ENCODE assay signal across 10 mouse cellular contexts in genomic region chr2:148877016-148877770, GRCm38 (mm10). TPM values are rescaled to one million over a fixed set of nuclear protein-coding genes. Genes with fewer than 3 reads are reported as not detected.
DNase-seq lines count a peak whose midpoint lies in the region; ATAC-seq and TF ChIP-seq lines count a peak whose summit lies in the region.
"Had no signal": no experiment of that assay in that cellular context is flagged by ENCODE, and none has a peak within 500 bp of the region (broad histone marks: within the 10 kb centered on the region; RNA-seq: fewer than 3 reads in every experiment).

No protein-coding gene starts in this region.

- no peaks in the 10 kb centered on the region for H3K9me3 ChIP-seq in kidney, embryonic 14.5 days (ENCODE audit: control insufficient read depth, low read length)
- no peaks in the 10 kb centered on the region for H3K9me3 ChIP-seq in heart, embryonic 10.5 days
- no peaks in the 10 kb centered on the region for H3K9me3 ChIP-seq in liver, postnatal 0 days (ENCODE audit: low read length)
- no peaks in the 10 kb centered on the region for H3K9me3 ChIP-seq in forebrain, embryonic 15.5 days
- H3K9me3 ChIP-seq in hindbrain, embryonic 12.5 days (replicated peaks) = no peaks in the 10 kb centered on the region
- H3K9me3 ChIP-seq: embryonic facial prominence, embryonic 12.5 days had no signal

- peak; percentile 49 for DNase-seq in kidney, adult 11 months
- peak; percentile 78 for DNase-seq in NIH3T3 (ENCODE audit: low read depth)
- no peak for DNase-seq in heart, embryonic 10.5 days (ENCODE audit: low spot score)
- no peak for DNase-seq in liver, postnatal 0 days

- no peak for TF ChIP-seq EP300 in liver, postnatal 0 days (IDR thresholded peaks at IDR 0.05; ENCODE audit: low read depth)

- H3K36me3 ChIP-seq in kidney, embryonic 14.5 days (ENCODE audit: control insufficient read depth, insufficient read depth, low read length) = peaks cover 4% of the 10 kb centered on the region; the same call in 1 of the 2 replicates
- peaks cover 8% of the 10 kb centered on the region for H3K36me3 ChIP-seq in heart, embryonic 10.5 days
- H3K36me3 ChIP-seq in liver, postnatal 0 days (replicated peaks; ENCODE audit: insufficient read depth, low read length) = peaks cover 9% of the 10 kb centered on the region
- H3K36me3 ChIP-seq in forebrain, embryonic 15.5 days = 0 out of 2 replicates have a peak, but pooled peaks cover 1% of the 10 kb centered on the region
- peaks cover 8% of the 10 kb centered on the region for H3K36me3 ChIP-seq in hindbrain, embryonic 12.5 days

- H3K4me2 ChIP-seq in kidney, embryonic 14.5 days (replicated peaks; ENCODE audit: low read depth, low read length) = no peak overlapping the region
- H3K4me2 ChIP-seq in liver, postnatal 0 days (ENCODE audit: low read depth, low read length) = no peak overlapping the region
- no peak overlapping the region for H3K4me2 ChIP-seq in forebrain, embryonic 15.5 days (replicated peaks)
- no peak overlapping the region for H3K4me2 ChIP-seq in hindbrain, embryonic 12.5 days (replicated peaks)
- H3K4me2 ChIP-seq: embryonic facial prominence, embryonic 12.5 days had no signal

- no peak for TF ChIP-seq CTCF in liver, postnatal 0 days (IDR thresholded peaks at IDR 0.05; ENCODE audit: low read depth)

- H3K27ac ChIP-seq in kidney, embryonic 14.5 days (ENCODE audit: low read depth, low read length) = no peak overlapping the region
- peak overlapping the region; percentile 80 for H3K27ac ChIP-seq in heart, embryonic 10.5 days
- H3K27ac ChIP-seq in liver, postnatal 0 days (ENCODE audit: low read depth) = peak overlapping the region; percentile 37
- no peak overlapping the region for H3K27ac ChIP-seq in forebrain, embryonic 15.5 days (replicated peaks)
- H3K27ac ChIP-seq in hindbrain, embryonic 12.5 days = no peak overlapping the region
- H3K27ac ChIP-seq: embryonic facial prominence, embryonic 12.5 days; liver, embryonic 14.5 days had no signal

- no peak for ATAC-seq in kidney, embryonic 14.5 days (ENCODE audit: low FRiP score, low TSS enrichment)
- no peak for ATAC-seq in liver, postnatal 0 days
- no peak for ATAC-seq in forebrain, embryonic 15.5 days (replicated peaks)
- no peak for ATAC-seq in hindbrain, embryonic 12.5 days (ENCODE audit: low FRiP score)
- no peak for ATAC-seq in erythroblast, adult 5-6 weeks (replicated peaks; ENCODE audit: low FRiP score, poor library complexity, severe bottlenecking)

- no peak overlapping the region for H3K4me3 ChIP-seq in kidney, embryonic 14.5 days (ENCODE audit: low read length)
- H3K4me3 ChIP-seq in heart, embryonic 10.5 days = no peak overlapping the region
- H3K4me3 ChIP-seq in liver, postnatal 0 days (ENCODE audit: low read depth, low read length) = no peak overlapping the region
- no peak overlapping the region for H3K4me3 ChIP-seq in forebrain, embryonic 15.5 days
- no peak overlapping the region for H3K4me3 ChIP-seq in hindbrain, embryonic 12.5 days
- H3K4me3 ChIP-seq: embryonic facial prominence, embryonic 12.5 days had no signal

- peaks cover 15% of the 10 kb centered on the region for H3K4me1 ChIP-seq in kidney, embryonic 14.5 days (ENCODE audit: control insufficient read depth, insufficient read depth, low read length)
- peaks cover 63% of the 10 kb centered on the region for H3K4me1 ChIP-seq in heart, embryonic 10.5 days
- peaks cover 28% of the 10 kb centered on the region for H3K4me1 ChIP-seq in liver, postnatal 0 days (ENCODE audit: insufficient read depth)
- peaks cover 28% of the 10 kb centered on the region for H3K4me1 ChIP-seq in forebrain, embryonic 15.5 days
- peaks cover 29% of the 10 kb centered on the region for H3K4me1 ChIP-seq in hindbrain, embryonic 12.5 days

- WGBS in kidney, embryonic 14.5 days = 50% methylated on average over 3 of the region's 3 CpGs
- WGBS in heart, embryonic 10.5 days = 33% methylated on average over 3 of the region's 3 CpGs
- WGBS in liver, postnatal 0 days (ENCODE audit: insufficient replicate concordance) = 18% methylated on average over 3 of the region's 3 CpGs
- 69% methylated on average over 3 of the region's 3 CpGs for WGBS in forebrain, embryonic 15.5 days
- WGBS in hindbrain, embryonic 12.5 days = 51% methylated on average over 3 of the region's 3 CpGs

- H3K9ac ChIP-seq in kidney, embryonic 14.5 days (ENCODE audit: low read depth, low read length) = no peak overlapping the region
- no peak overlapping the region for H3K9ac ChIP-seq in liver, postnatal 0 days (replicated peaks)
- no peak overlapping the region for H3K9ac ChIP-seq in forebrain, embryonic 15.5 days (replicated peaks)
- H3K9ac ChIP-seq in hindbrain, embryonic 12.5 days = no peak overlapping the region
- H3K9ac ChIP-seq: embryonic facial prominence, embryonic 12.5 days; liver, embryonic 14.5 days had no signal

- no peaks in the 10 kb centered on the region for H3K27me3 ChIP-seq in kidney, embryonic 14.5 days (ENCODE audit: control insufficient read depth, insufficient read depth, low read length)
- no peaks in the 10 kb centered on the region for H3K27me3 ChIP-seq in heart, embryonic 10.5 days (ENCODE audit: insufficient read depth, poor library complexity, severe bottlenecking)
- no peaks in the 10 kb centered on the region for H3K27me3 ChIP-seq in liver, postnatal 0 days (ENCODE audit: insufficient read depth, low read length)
- no peaks in the 10 kb centered on the region for H3K27me3 ChIP-seq in forebrain, embryonic 15.5 days
- H3K27me3 ChIP-seq in hindbrain, embryonic 12.5 days = no peaks in the 10 kb centered on the region
- H3K27me3 ChIP-seq: embryonic facial prominence, embryonic 12.5 days had no signal

RNA-seq across cellular contexts. Expression of gene Cst3, which starts 1.7 kb away (rescaled TPM):
- 391 and 459 TPM in 2 replicates for polyA plus RNA-seq in kidney, embryonic 14.5 days (2014; fragmentation: Nextera tagmentation; extraction: Ambion mirVana)
- polyA plus RNA-seq in heart, embryonic 10.5 days (2016; fragmentation: Nextera tagmentation; extraction: Ambion mirVana) = 567 and 803 TPM in 2 replicates
- polyA plus RNA-seq in liver, postnatal 0 days (2015; fragmentation: Nextera tagmentation; extraction: Ambion mirVana) = 296 and 313 TPM in 2 replicates
- polyA plus RNA-seq in forebrain, embryonic 15.5 days (2015; fragmentation: Nextera tagmentation; extraction: Ambion mirVana) = 461 and 495 TPM in 2 replicates
- 339 and 373 TPM in 2 replicates for polyA plus RNA-seq in hindbrain, embryonic 12.5 days (2016; fragmentation: Nextera tagmentation; extraction: Ambion mirVana)
- 123 and 150 TPM in 2 replicates for total RNA-seq in erythroblast, adult 5-6 weeks (2015; ENCODE audit: low replicate concordance)
- 60.1 and 103 TPM in 2 replicates for total RNA-seq in erythroblast, adult 5-6 weeks (2017; ENCODE audit: low replicate concordance)

RNA-seq across cellular contexts. Expression of gene 9230104L09Rik, which starts 12.4 kb away (rescaled TPM):
- not detected in 2 replicates for polyA plus RNA-seq in kidney, embryonic 14.5 days (2014; fragmentation: Nextera tagmentation; extraction: Ambion mirVana)
- not detected in 2 replicates for polyA plus RNA-seq in heart, embryonic 10.5 days (2016; fragmentation: Nextera tagmentation; extraction: Ambion mirVana)
- not detected in 2 replicates for polyA plus RNA-seq in liver, postnatal 0 days (2015; fragmentation: Nextera tagmentation; extraction: Ambion mirVana)
- not detected in 2 replicates for polyA plus RNA-seq in forebrain, embryonic 15.5 days (2015; fragmentation: Nextera tagmentation; extraction: Ambion mirVana)
- polyA plus RNA-seq in hindbrain, embryonic 12.5 days (2016; fragmentation: Nextera tagmentation; extraction: Ambion mirVana) = not detected in 2 replicates
- not detected in 2 replicates for total RNA-seq in erythroblast, adult 5-6 weeks (2015; ENCODE audit: low replicate concordance)
- not detected in 2 replicates for total RNA-seq in erythroblast, adult 5-6 weeks (2017; ENCODE audit: low replicate concordance)
- polyA plus RNA-seq: embryonic facial prominence, embryonic 12.5 days; liver, embryonic 14.5 days had no signal

RNA-seq across cellular contexts. Expression of gene Cst9, which starts 42.2 kb away (rescaled TPM):
- not detected in 2 replicates for polyA plus RNA-seq in kidney, embryonic 14.5 days (2014; fragmentation: Nextera tagmentation; extraction: Ambion mirVana)
- polyA plus RNA-seq in heart, embryonic 10.5 days (2016; fragmentation: Nextera tagmentation; extraction: Ambion mirVana) = 0.74 and 0.80 TPM in 2 replicates
- polyA plus RNA-seq in liver, postnatal 0 days (2015; fragmentation: Nextera tagmentation; extraction: Ambion mirVana) = 0.82 and 1.1 TPM in 2 replicates
- not detected in 2 replicates for polyA plus RNA-seq in forebrain, embryonic 15.5 days (2015; fragmentation: Nextera tagmentation; extraction: Ambion mirVana)
- polyA plus RNA-seq in hindbrain, embryonic 12.5 days (2016; fragmentation: Nextera tagmentation; extraction: Ambion mirVana) = not detected in 2 replicates
- not detected in 2 replicates for total RNA-seq in erythroblast, adult 5-6 weeks (2015; ENCODE audit: low replicate concordance)
- total RNA-seq in erythroblast, adult 5-6 weeks (2017; ENCODE audit: low replicate concordance) = not detected in 2 replicates
- polyA plus RNA-seq: embryonic facial prominence, embryonic 12.5 days had no signal

RNA-seq across cellular contexts. Expression of gene Cst13, which starts 57.3 kb away (rescaled TPM):
- not detected in 2 replicates for polyA plus RNA-seq in kidney, embryonic 14.5 days (2014; fragmentation: Nextera tagmentation; extraction: Ambion mirVana)
- polyA plus RNA-seq in heart, embryonic 10.5 days (2016; fragmentation: Nextera tagmentation; extraction: Ambion mirVana) = not detected in 2 replicates
- polyA plus RNA-seq in liver, postnatal 0 days (2015; fragmentation: Nextera tagmentation; extraction: Ambion mirVana) = not detected in 2 replicates
- not detected in 2 replicates for polyA plus RNA-seq in forebrain, embryonic 15.5 days (2015; fragmentation: Nextera tagmentation; extraction: Ambion mirVana)
- polyA plus RNA-seq in hindbrain, embryonic 12.5 days (2016; fragmentation: Nextera tagmentation; extraction: Ambion mirVana) = not detected in 2 replicates
- not detected in 2 replicates for total RNA-seq in erythroblast, adult 5-6 weeks (2015; ENCODE audit: low replicate concordance)
- not detected in 2 replicates for total RNA-seq in erythroblast, adult 5-6 weeks (2017; ENCODE audit: low replicate concordance)
- polyA plus RNA-seq: embryonic facial prominence, embryonic 12.5 days; liver, embryonic 14.5 days had no signal

Comparison
In these comparisons a context has a peak if more than half of its experiments do, and no peak if none do; other contexts are left out.
1. DNase-seq: peak in kidney, adult 11 months (single experiment) and NIH3T3 (single experiment); none in heart, embryonic 10.5 days (single experiment) and liver, postnatal 0 days (single experiment).
2. H3K27ac ChIP-seq: peak in heart, embryonic 10.5 days (single experiment) and liver, postnatal 0 days (single experiment); none in kidney, embryonic 14.5 days (single experiment), forebrain, embryonic 15.5 days (single experiment) and hindbrain, embryonic 12.5 days (single experiment).